ENCODE assay signal across 12 mouse cellular contexts in genomic region chr9:54764091-54764490, GRCm38 (mm10). TPM values are rescaled to one million over a fixed set of nuclear protein-coding genes. Genes with fewer than 3 reads are reported as not detected.
DNase-seq lines count a peak whose midpoint lies in the region; ATAC-seq and TF ChIP-seq lines count a peak whose summit lies in the region.
"Had no signal": no experiment of that assay in that cellular context is flagged by ENCODE, and none has a peak within 500 bp of the region (broad histone marks: within the 10 kb centered on the region; RNA-seq: fewer than 3 reads in every experiment).

No protein-coding gene starts in this region.

- DNase-seq in heart, adult 2 months, result no peak
- peak; percentile 11 for DNase-seq in WW6 (ENCODE audit: low read depth, low spot score)
- DNase-seq in hindbrain, embryonic 11.5 days (ENCODE audit: low spot score), result no peak
- DNase-seq in right cerebral cortex, postnatal 36 days (ENCODE audit: low spot score in 2 of 2), result no peak
- DNase-seq in layer of hippocampus, adult 9-10 months (ENCODE audit: low spot score), result no peak
- DNase-seq in urinary bladder, postnatal 10 days (ENCODE audit: low spot score), result no peak
- DNase-seq: adrenal gland, adult 8-10 months; gastrocnemius, adult 2 months; spleen, adult 18-20 months had no signal

- 35% methylated on average over 12 of the region's 12 CpGs for WGBS in heart, embryonic 15.5 days
- 29% methylated on average over 12 of the region's 12 CpGs for WGBS in heart, adult 2 months
- WGBS in hindbrain, embryonic 11.5 days, result 18% methylated on average over 12 of the region's 12 CpGs
- 18% methylated on average over 12 of the region's 12 CpGs for WGBS in midbrain, embryonic 13.5 days

- H3K9me3 ChIP-seq in heart, embryonic 15.5 days (replicated peaks), result no peaks in the 10 kb centered on the region
- H3K9me3 ChIP-seq in hindbrain, embryonic 11.5 days (ENCODE audit: control insufficient read depth, low read length), result no peaks in the 10 kb centered on the region
- H3K9me3 ChIP-seq in midbrain, embryonic 13.5 days, result no peaks in the 10 kb centered on the region

- no peak for TF ChIP-seq POLR2A in heart, adult 2 months (IDR thresholded peaks at IDR 0.05; ENCODE audit: insufficient read depth, low read depth, low read length)

- H3K27me3 ChIP-seq in heart, embryonic 15.5 days, result peaks cover 78% of the 10 kb centered on the region
- peaks cover 6% of the 10 kb centered on the region for H3K27me3 ChIP-seq in heart, adult 2 months (ENCODE audit: control insufficient read depth, insufficient read depth, low read length)
- H3K27me3 ChIP-seq in hindbrain, embryonic 11.5 days (ENCODE audit: control insufficient read depth, insufficient read depth, low read length), result peaks cover 20% of the 10 kb centered on the region
- H3K27me3 ChIP-seq in midbrain, embryonic 13.5 days, result peaks cover 62% of the 10 kb centered on the region

- no peak for TF ChIP-seq EP300 in heart, adult 2 months (IDR thresholded peaks at IDR 0.05; ENCODE audit: insufficient read depth, low read depth, low read length)

- H3K9ac ChIP-seq in heart, embryonic 15.5 days, result no peak overlapping the region
- no peak overlapping the region for H3K9ac ChIP-seq in heart, adult 2 months (ENCODE audit: low read depth, low read length)
- no peak overlapping the region for H3K9ac ChIP-seq in hindbrain, embryonic 11.5 days (ENCODE audit: low read depth, low read length)
- no peak overlapping the region for H3K9ac ChIP-seq in midbrain, embryonic 13.5 days (replicated peaks)

- H3K4me2 ChIP-seq in heart, embryonic 15.5 days, result peak overlapping the region; percentile 73; the same call in 1 of the 2 replicates
- peak overlapping the region; percentile 55 for H3K4me2 ChIP-seq in hindbrain, embryonic 11.5 days (replicated peaks; ENCODE audit: low read depth, low read length)
- peak overlapping the region; percentile 68 for H3K4me2 ChIP-seq in midbrain, embryonic 13.5 days (replicated peaks)

- ATAC-seq in heart, embryonic 15.5 days (replicated peaks; ENCODE audit: insufficient number of reproducible peaks, insufficient read depth, low FRiP score, low read depth), result no peak
- no peak for ATAC-seq in hindbrain, embryonic 11.5 days (ENCODE audit: low FRiP score)
- no peak for ATAC-seq in midbrain, embryonic 13.5 days

- intact Hi-C loops in heart, adult 2 months (cut with DNase I), result no loop called here

- peaks cover 22% of the 10 kb centered on the region for H3K4me1 ChIP-seq in heart, embryonic 15.5 days (replicated peaks)
- H3K4me1 ChIP-seq in heart, adult 2 months (ENCODE audit: control insufficient read depth, insufficient read depth, low read length), result no peaks in the 10 kb centered on the region
- peaks cover 17% of the 10 kb centered on the region for H3K4me1 ChIP-seq in hindbrain, embryonic 11.5 days (replicated peaks; ENCODE audit: control insufficient read depth, insufficient read depth, low read length)
- H3K4me1 ChIP-seq in midbrain, embryonic 13.5 days (replicated peaks), result peaks cover 32% of the 10 kb centered on the region

- H3K36me3 ChIP-seq in heart, embryonic 15.5 days, result no peaks in the 10 kb centered on the region
- H3K36me3 ChIP-seq in heart, adult 2 months (ENCODE audit: control insufficient read depth, insufficient read depth, low read length), result no peaks in the 10 kb centered on the region
- no peaks in the 10 kb centered on the region for H3K36me3 ChIP-seq in hindbrain, embryonic 11.5 days (ENCODE audit: control insufficient read depth, insufficient read depth, low read length)
- H3K36me3 ChIP-seq in midbrain, embryonic 13.5 days, result no peaks in the 10 kb centered on the region

- no peak for TF ChIP-seq CTCF in heart, adult 2 months (IDR thresholded peaks at IDR 0.05)

- H3K27ac ChIP-seq in heart, embryonic 15.5 days, result no peak overlapping the region
- no peak overlapping the region for H3K27ac ChIP-seq in heart, adult 2 months
- no peak overlapping the region for H3K27ac ChIP-seq in hindbrain, embryonic 11.5 days (ENCODE audit: low read depth, low read length)
- no peak overlapping the region for H3K27ac ChIP-seq in midbrain, embryonic 13.5 days
- H3K27ac ChIP-seq: gastrocnemius, adult 2 months; left cerebral cortex, adult 2 months had no signal

- H3K4me3 ChIP-seq in heart, embryonic 15.5 days, result peak overlapping the region; percentile 44
- H3K4me3 ChIP-seq in heart, adult 2 months, result no peak overlapping the region
- peak overlapping the region; percentile 43; the same call in 1 of the 2 replicates for H3K4me3 ChIP-seq in hindbrain, embryonic 11.5 days (ENCODE audit: low read depth, low read length)
- H3K4me3 ChIP-seq in midbrain, embryonic 13.5 days (replicated peaks), result peak overlapping the region; percentile 43

- no peaks in the 10 kb centered on the region for H3K79me2 ChIP-seq in heart, adult 2 months (replicated peaks; ENCODE audit: control insufficient read depth, insufficient read depth, low read length)

RNA-seq across cellular contexts. Expression of gene Crabp1, which starts 0.5 kb away (rescaled TPM):
- polyA plus RNA-seq in heart, embryonic 15.5 days (2015; fragmentation: Nextera tagmentation; extraction: Ambion mirVana), result 9.1 and 23.6 TPM in 2 replicates
- total RNA-seq in heart, adult 2 months (2021), result not detected
- polyA plus RNA-seq in heart, adult 2 months (2012; rRNA removed), result 0.23 TPM in 1 of 2 replicates, not detected in the other
- polyA plus RNA-seq in hindbrain, embryonic 11.5 days (2014; fragmentation: Nextera tagmentation; extraction: Ambion mirVana), result 1,117 and 1,232 TPM in 2 replicates
- 83.3 and 117 TPM in 2 replicates for polyA plus RNA-seq in midbrain, embryonic 13.5 days (2015; fragmentation: Nextera tagmentation; extraction: Ambion mirVana)

RNA-seq across cellular contexts. Expression of gene Wdr61, which starts 29.8 kb away (rescaled TPM):
- 92.7 and 93.2 TPM in 2 replicates for polyA plus RNA-seq in heart, embryonic 15.5 days (2015; fragmentation: Nextera tagmentation; extraction: Ambion mirVana)
- 10 to 100 TPM; 29.0 to 29.6 TPM for total RNA-seq in heart, adult 2 months (2021)
- polyA plus RNA-seq in heart, adult 2 months (2012; rRNA removed), result 21.3 and 37.7 TPM in 2 replicates
- polyA plus RNA-seq in hindbrain, embryonic 11.5 days (2014; fragmentation: Nextera tagmentation; extraction: Ambion mirVana), result 155 and 176 TPM in 2 replicates
- polyA plus RNA-seq in midbrain, embryonic 13.5 days (2015; fragmentation: Nextera tagmentation; extraction: Ambion mirVana), result 119 and 120 TPM in 2 replicates
